Mouse (Mus musculus) C2C12 (cell line): ENCODE data around the gene Cul9.

Source experiments
- CEBPB ChIP-seq: IDR thresholded peaks from one replicate; pipeline ENCODE4 v1.6.1; 2011; ENCODE audit warnings: low read depth, mild to moderate bottlenecking, control low read depth, moderate library complexity
- CTCF ChIP-seq: IDR thresholded peaks from one replicate; pipeline ENCODE4 v1.5.1; 2011; ENCODE audit not compliant: control insufficient read depth, insufficient read depth, insufficient read length
- MAX ChIP-seq: IDR thresholded peaks from one replicate; pipeline ENCODE4 v1.6.1; 2011; ENCODE audit warnings: mild to moderate bottlenecking, control low read depth

DNA sequence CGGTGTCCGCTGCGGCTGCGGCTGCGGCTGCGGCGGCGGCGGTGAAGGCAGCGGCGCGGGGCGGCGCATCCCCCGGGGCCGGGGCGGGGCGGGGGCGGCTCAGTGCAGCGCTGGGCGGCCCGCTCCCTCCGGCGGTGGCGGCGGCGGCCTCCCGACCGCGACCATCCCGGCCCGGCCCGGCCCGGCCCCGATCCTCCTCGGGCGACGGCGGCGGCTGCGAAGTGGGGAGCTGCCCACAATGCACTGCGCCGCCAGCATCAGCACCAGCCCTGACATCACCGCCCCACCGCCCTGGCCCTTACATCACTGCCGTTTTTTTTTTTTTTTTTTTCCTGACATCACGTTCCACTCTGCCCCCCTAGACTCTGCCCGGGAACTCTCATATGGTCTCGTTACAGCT is 58.8 kb downstream of the Cul9 start, which contains the start of gene Ttbk1:
- TF ChIP-seq CTCF (no peak), CEBPB (no peak), MAX (no peak)
